Mouse (Mus musculus) liver, adult (tissue): ENCODE results near the gene Olfr263.
"Not testable (repeated sequence)": the region's sequence is repeated elsewhere in the genome, so short reads cannot be mapped to it uniquely, and the experiment has no call there.

ENCODE experiments used
- GATA4 ChIP-seq: IDR thresholded peaks from 2 replicates; pipeline ENCODE4 v1.6.1; 2014; ENCODE audit warnings: mild to moderate bottlenecking, low read length; ENCODE audit not compliant: insufficient replicate concordance

Gene Olfr263

DNA sequence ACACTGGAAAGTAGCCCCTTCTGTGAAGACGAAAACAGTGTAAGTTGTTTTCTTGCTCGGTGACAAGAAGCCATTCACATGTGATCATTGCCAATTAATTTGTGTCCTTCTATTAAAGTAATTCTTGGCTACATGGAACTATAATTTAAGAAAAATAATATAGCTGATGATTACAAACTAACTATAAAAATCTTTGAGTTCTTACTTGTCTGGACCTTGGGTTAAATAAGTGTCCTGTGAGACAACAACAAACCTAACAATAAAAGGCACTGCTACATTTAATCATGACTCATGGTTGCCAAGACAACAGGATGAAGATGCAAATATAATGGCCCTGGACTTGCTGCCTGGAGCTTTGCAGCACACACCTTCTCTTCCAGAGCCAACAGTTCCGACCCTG lies at the start of gene Olfr263:
Olfr263 (plus strand) TSS at position 301 of the 400 bp plus-strand sequence.
- not testable (repeated sequence) for TF ChIP-seq GATA4

DNA sequence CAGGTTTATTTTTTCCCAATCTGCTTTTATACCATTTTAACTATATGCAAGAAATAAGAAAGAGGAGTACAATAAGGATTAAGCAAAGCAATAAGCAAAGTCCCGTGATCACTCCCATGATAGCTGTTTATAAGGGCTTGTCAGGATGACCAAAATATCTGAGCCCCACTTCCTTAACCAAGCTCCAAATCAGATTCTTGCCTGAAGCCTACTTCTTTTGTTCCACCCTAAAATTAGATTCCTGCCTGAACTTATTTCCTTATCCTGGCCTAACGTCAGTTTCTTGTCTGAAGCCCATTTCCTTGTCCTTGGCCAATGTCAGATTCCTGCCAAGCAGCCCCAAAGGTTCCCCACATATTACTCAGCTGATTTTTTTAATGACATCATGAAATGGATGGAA lies 46.8 kb upstream of the Olfr263 start:
- no peak for TF ChIP-seq GATA4

DNA sequence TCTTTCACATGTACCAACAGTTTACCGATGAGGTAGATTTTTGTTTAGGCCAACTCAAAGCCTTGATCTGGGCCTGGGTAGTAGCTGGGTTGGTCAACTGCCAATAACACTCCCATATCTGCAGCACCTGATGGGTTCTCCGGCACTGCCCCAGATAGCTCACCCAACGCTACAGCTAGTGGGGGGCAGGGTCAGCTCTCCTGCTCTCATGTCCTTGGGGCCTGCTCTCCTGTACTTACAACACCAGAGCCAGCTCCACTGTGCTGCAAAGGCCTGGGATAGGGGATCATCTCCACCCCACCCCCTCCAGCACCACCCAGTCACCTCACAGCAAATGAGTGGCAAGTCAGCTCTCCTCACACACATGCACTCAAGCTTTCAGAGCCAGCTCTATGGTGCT lies 19.7 kb upstream of the Olfr263 start:
- no peak for TF ChIP-seq GATA4

DNA sequence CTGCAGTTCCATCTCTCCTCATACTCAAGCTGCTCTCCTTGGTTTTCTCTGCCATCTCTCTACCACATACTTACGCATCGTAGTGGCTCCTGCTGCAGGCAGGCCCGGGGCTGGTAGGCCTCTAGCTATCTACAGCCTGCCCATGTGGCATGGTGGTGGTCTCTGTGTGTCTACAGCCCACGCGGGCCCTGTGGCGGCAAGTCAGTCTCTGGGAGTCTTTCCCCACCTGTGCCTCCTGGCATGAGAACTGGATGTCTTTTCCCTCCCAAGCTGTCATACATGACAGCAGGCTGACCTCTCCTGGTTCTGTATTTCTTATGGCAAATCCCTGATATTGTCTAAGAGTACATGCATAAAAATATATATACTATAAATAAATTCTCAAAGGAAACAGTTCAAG lies 19.0 kb upstream of the Olfr263 start:
- TF ChIP-seq GATA4 = no peak

DNA sequence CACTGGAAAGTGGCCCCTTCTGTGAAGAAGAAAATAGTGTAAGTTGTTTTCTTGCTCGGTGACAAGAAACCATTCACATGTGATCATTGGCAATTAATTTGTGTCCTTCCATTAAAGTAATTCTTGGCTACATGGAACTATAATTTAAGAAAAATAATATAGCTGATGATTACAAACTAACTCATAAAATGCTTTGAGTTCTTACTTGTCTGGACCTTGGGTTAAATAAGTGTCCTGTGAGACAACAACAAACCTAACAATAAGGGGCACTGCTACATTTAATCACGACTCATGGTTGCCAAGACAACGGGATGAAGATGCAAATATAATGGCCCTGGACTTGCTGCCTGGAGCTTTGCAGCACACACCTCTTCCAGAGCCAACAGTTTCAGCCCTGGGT lies 18.3 kb upstream of the Olfr263 start, which contains the start of gene Olfr1369-ps1:
Olfr1369-ps1 (plus strand) TSS at position 301 of the 400 bp plus-strand sequence.
- TF ChIP-seq GATA4 = not testable (repeated sequence)

DNA sequence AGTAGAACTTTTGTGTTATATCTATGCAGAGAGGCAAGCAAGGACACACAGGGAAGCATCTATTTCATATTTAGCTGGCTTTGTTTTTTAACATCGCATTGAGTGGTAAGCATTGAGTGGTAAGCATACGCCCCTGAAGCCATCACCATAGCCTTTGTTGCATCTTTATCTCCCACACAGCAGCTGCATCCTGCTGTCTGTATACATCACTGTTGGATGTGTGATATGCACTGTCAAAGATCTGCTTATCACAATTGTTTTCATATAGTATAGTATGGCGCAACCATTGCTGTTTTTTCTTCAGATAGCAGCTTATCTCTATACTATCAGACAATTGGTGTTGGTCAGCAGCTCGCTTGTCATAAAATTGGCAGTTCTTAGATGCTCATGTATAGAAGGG lies 15.3 kb upstream of the Olfr263 start:
- TF ChIP-seq GATA4 = no peak

DNA sequence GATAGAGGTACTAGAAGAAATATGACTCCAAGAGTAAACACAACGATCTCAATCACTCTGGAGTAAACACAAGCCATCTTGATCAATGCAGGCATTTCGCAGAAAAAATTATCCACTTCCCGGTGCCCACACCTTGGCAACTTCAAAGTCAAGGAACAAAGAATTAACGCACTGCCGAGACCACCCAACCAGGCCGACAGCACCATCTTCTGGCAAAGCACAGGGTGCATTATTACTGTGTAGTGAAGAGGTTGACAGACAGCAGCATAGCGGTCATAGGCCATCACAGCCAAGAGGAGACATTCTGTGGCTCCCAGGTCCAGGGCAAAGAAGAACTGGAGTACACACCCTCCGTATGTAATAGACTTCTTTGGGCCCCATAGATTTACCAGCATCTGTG lies 13.0 kb downstream of the Olfr263 start:
- TF ChIP-seq GATA4 = no peak

DNA sequence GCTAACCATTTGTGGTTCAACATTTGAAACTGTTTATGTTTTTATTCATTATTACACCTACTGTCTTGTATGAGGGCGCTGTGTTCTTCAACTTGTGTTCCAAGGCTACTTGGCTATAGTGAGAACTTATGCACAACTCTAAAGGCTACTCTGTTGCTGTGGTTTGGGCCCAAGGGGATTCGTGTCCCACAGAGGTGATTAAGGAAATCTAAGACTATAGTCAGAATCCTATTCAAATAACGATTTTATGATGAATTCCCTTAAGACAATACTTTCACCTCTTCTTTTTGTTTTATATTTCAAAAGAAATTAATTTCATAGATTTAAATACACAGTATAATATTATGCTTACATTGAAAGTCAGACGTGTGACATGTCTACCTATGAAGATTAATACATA lies 16.3 kb downstream of the Olfr263 start, which contains the start of gene Olfr1368:
Olfr1368 (minus strand) TSS at position 101 of the 400 bp plus-strand sequence.
- TF ChIP-seq GATA4 = no peak

DNA sequence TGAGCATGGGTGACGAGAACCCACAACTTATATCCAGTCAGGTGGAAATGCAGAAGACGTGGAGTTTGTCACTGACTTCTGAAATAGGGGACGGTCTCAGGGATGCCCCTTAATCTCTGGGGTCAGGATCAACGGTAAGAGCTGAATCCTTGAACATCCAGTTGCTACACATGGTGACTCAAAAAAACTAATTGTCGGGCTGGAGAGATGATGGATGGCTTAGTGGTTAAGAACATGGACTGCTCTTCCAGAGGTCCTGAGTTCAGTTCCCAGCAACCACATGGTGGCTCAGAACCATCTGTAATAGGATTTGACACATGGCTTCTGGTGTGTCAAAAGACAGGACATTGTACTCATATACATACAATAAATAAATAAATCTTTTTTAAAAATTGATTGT lies 26.4 kb downstream of the Olfr263 start:
- no peak for TF ChIP-seq GATA4

DNA sequence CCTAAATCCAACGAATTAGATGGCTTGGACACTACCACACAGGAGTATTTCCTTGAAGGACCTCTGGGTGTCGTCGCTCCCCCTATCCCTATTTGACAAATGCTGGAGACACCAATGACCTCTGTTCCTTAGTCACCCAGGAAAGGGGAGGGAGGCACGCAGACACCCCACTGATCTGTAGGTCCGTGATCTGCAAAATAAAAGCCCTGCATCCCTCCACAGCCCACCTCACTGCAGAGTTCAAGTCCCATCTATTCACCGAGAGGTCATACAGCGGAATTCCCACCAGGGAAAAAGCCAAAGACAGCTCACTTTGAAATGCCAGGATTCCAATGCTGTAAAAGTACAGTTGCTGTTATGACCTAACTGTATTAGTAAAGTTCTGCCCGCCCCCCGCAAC lies 28.6 kb downstream of the Olfr263 start:
- no peak for TF ChIP-seq GATA4

DNA sequence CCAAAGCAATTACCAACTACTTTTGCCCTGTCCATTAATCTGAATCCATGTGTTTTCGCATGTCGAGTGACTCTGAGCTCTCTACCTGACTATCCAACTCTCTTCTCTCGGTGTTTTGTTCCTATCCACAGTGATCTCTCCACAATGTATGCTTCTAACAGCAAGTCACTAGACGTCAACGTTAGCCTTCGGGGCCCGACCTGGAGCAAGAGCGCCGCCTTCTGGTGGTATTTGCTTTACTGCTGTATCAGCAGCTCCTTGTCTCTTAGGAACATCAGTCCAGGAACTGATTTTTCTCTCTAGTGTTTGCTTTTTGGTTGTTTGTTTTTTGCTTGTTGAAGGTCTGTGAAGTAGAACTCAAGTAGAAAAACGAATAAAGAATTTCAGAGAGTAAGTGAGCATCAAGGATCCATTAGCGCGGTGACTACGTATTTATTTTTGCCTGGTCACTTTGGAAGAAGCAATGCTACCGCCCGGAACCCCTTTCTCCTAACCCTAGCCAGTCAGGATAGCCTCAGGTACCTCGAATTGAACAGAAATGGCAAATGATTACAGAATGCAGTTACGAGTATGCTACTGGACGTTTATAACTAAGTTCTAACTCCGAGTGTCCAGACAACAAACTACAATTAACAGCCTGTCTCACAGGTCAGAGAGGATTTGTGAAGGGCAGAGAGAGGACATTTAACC lies 29.5 kb downstream of the Olfr263 start:
- no peak; the same call in 1 of the 2 replicates for TF ChIP-seq GATA4

DNA sequence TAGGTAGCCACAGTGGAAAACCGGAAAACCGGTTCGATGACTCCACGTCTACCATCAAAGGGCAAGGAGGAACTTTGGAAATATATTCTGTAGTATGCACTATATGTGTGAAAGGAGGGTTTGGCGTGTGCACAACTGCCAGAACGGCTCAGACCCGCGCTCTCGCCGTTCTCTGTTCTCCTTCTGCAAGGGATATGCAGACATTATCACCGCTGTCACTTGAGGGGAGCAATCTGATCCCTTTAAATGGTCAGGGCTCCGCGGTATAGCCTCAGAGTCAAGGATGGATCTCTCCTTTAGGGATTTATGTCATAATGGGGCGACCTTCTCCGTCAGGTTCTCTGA lies 30.0 kb downstream of the Olfr263 start:
- no peak for TF ChIP-seq GATA4

DNA sequence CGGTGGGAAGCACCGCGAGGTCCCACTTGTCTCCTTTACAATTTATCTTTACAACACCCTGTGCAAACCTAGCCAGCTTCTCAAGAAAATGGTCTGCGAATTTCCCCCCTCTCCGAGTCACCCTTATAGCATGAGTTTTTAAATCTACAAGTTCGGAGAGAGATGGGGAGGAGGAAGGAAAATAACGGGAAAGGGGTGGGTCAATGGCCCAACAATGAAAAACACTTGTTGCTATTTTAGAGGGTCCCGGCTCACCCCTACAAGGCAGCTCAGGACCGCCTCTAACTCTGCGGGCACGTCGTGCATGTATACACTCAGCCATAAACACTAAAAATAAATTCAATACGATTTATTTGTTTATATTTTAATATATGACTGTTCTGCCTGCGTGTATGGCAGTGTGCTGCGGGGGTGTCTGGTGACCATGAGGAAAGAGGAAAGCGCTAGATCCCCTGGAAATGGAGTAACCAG lies 30.6 kb downstream of the Olfr263 start:
- no peak for TF ChIP-seq GATA4

DNA sequence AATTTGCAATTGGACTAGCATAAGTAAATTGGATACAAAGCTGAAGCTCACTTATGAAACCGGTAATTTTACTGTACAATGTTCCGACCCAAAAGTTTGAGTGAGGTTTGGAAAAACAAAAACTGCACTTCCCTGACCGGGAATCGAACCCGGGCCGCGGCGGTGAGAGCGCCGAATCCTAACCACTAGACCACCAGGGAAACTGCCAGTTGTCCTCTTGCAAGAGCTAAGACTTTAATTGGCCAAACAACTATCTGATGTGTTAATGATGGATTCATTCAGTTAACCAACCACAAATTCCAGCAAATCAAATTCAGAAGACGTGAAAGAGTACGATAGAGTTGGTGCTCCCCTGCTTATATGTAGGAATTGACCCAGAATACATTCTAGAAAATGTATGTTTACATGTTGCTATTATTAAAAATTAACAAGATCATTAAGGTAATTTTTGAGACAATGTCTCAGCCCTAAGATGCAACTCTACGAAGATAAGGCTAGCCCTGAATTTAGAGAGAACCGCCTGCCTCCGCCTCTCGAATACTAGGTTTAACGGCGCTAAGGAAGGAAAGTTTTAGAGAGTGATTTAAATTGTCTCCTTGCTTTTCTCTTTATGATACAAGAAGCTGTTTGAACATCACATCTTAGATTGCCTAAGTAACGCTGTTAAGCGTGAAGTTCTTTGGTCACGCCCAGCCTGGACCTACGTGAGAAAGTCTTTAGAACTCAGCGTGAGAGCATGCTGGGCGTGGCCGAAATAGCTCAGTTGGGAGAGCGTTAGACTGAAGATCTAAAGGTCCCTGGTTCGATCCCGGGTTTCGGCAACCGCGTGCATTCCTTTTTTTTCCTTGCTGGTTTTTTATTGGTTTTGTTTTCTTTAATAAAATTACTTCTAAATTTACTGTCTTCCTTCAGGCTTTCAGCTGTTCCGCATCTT lies 31.5 kb downstream of the Olfr263 start:
- TF ChIP-seq GATA4 = no peak

DNA sequence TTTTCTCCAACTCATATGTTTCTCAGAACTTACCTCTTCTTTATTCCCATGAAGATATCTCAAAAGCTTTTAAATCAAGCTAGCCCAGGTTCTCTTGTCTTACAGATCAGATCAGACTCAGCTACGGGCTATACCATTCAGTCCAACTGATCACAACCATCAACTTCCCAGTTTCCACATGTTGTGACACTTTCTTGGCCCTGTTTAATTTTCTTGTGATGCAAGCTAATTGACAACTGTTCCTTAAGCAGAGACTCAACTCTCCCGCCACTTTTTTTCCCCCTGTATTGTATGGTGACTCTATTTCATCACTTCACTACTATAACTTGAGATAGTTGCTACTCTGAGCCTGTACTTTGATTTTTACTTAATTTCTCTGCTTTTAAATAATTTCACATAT lies 32.2 kb downstream of the Olfr263 start:
- TF ChIP-seq GATA4 = no peak

DNA sequence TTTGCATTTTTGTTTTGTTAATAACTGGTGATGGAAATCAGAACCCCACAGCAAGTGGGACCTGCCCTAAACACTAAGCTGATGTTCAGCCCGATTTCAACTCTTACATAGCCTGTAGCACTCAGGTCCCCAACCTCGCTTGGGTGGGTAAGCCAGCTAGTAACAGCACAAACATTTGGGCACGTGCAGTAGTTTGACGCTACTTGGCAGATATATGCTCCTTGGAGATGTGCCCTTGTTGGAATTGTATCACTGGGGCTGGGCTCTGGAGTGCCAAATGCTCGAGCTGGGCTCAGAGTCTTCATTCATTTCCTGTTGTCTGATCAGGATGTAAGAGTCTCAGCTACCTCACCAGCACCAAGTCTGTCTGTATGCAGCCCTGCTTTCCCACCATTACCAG lies 33.2 kb downstream of the Olfr263 start:
- no peak for TF ChIP-seq GATA4
